8 mouse cellular contexts compared by ENCODE assay signal in genomic region chr19:55836930-55837687, GRCm38 (mm10).
DNase-seq lines count a peak whose midpoint lies in the region; ATAC-seq and TF ChIP-seq lines count a peak whose summit lies in the region.

No protein-coding gene starts in this region.

- peaks cover 4% of the 10 kb centered on the region; the same call in 1 of the 2 replicates for H3K9me3 ChIP-seq in heart, embryonic 16.5 days (replicated peaks; ENCODE audit: control insufficient read depth, low read length)
- peaks cover 4% of the 10 kb centered on the region for H3K9me3 ChIP-seq in hindbrain, embryonic 10.5 days
- no peaks in the 10 kb centered on the region for H3K9me3 ChIP-seq in midbrain, embryonic 13.5 days

- H3K4me2 ChIP-seq in heart, embryonic 16.5 days (ENCODE audit: low read depth, low read length), result no peak overlapping the region
- H3K4me2 ChIP-seq in midbrain, embryonic 13.5 days (replicated peaks), result 0 out of 2 replicates have a peak overlapping the region, but pooled peaks have one; percentile 36

- no peak overlapping the region for H3K9ac ChIP-seq in heart, embryonic 16.5 days (ENCODE audit: low read length)
- H3K9ac ChIP-seq in midbrain, embryonic 13.5 days (replicated peaks), result no peak overlapping the region

- H3K27ac ChIP-seq in heart, embryonic 16.5 days (ENCODE audit: low read length), result peak overlapping the region; percentile 54; the same call in 1 of the 2 replicates
- H3K27ac ChIP-seq in hindbrain, embryonic 10.5 days, result peak overlapping the region; percentile 82
- H3K27ac ChIP-seq in midbrain, embryonic 13.5 days, result peak overlapping the region; percentile 72

- H3K4me3 ChIP-seq in heart, embryonic 16.5 days (ENCODE audit: low read length), result no peak overlapping the region
- H3K4me3 ChIP-seq in hindbrain, embryonic 10.5 days, result peak overlapping the region; percentile 9; the same call in 1 of the 2 replicates
- no peak overlapping the region for H3K4me3 ChIP-seq in midbrain, embryonic 13.5 days (replicated peaks)

- no peak for ATAC-seq in heart, embryonic 16.5 days (replicated peaks; ENCODE audit: extremely low read depth, insufficient read depth, low FRiP score)
- peak; percentile 58 for ATAC-seq in midbrain, embryonic 13.5 days

- H3K27me3 ChIP-seq in heart, embryonic 16.5 days (ENCODE audit: control insufficient read depth, insufficient read depth, low read length), result no peaks in the 10 kb centered on the region
- no peaks in the 10 kb centered on the region for H3K27me3 ChIP-seq in hindbrain, embryonic 10.5 days (ENCODE audit: insufficient read depth, poor library complexity, severe bottlenecking)
- H3K27me3 ChIP-seq in midbrain, embryonic 13.5 days, result no peaks in the 10 kb centered on the region

- WGBS in heart, embryonic 16.5 days, result 80% methylated on average over 5 of the region's 5 CpGs
- 69% methylated on average over 5 of the region's 5 CpGs for WGBS in hindbrain, embryonic 10.5 days
- 66% methylated on average over 5 of the region's 5 CpGs for WGBS in midbrain, embryonic 13.5 days

- no peak for DNase-seq in heart, adult 8-10 months (ENCODE audit: low spot score)
- peak; percentile 52 for DNase-seq in brain, embryonic 14.5 days (ENCODE audit: low read depth)
- no peak for DNase-seq in hindbrain, embryonic 10.5 days (ENCODE audit: low spot score)
- no peak for DNase-seq in adrenal gland, adult 2 months
- DNase-seq in cerebellum, postnatal 25 days, result no peak
- no peak for DNase-seq in cerebellum, postnatal 36 days

- 0 out of 2 replicates have a peak, but pooled peaks cover 5% of the 10 kb centered on the region for H3K36me3 ChIP-seq in heart, embryonic 16.5 days (ENCODE audit: control insufficient read depth, insufficient read depth)
- peaks cover 19% of the 10 kb centered on the region for H3K36me3 ChIP-seq in hindbrain, embryonic 10.5 days
- H3K36me3 ChIP-seq in midbrain, embryonic 13.5 days, result peaks cover 3% of the 10 kb centered on the region; the same call in 1 of the 2 replicates

- no peak for TF ChIP-seq CTCF in brain, embryonic 14.5 days (IDR thresholded peaks at IDR 0.05; ENCODE audit: borderline replicate concordance, extremely low read depth, insufficient read depth, insufficient read length)

- TF ChIP-seq POLR2A in brain, embryonic 14.5 days (IDR thresholded peaks at IDR 0.05; ENCODE audit: borderline replicate concordance, extremely low read depth, insufficient read depth, insufficient read length, poor library complexity, severe bottlenecking), result no peak

- peaks cover 42% of the 10 kb centered on the region for H3K4me1 ChIP-seq in heart, embryonic 16.5 days (ENCODE audit: control insufficient read depth, insufficient read depth, low read length)
- H3K4me1 ChIP-seq in hindbrain, embryonic 10.5 days (replicated peaks), result peaks cover 64% of the 10 kb centered on the region
- H3K4me1 ChIP-seq in midbrain, embryonic 13.5 days (replicated peaks), result peaks cover 61% of the 10 kb centered on the region
